Mouse (Mus musculus): Measurements from ENCODE around the gene Hfe. TPM values are rescaled to one million over a fixed set of nuclear protein-coding genes. Genes with fewer than 3 reads are reported as not detected.

Gene Hfe
- polyA plus RNA-seq, 2 experiments, result 4.5 to 10.5 TPM

- H3K4me2 ChIP-seq (replicated peaks; ENCODE audit: low read depth, low read length, severe bottlenecking), result no peak overlapping the region
- no peaks in the 10 kb centered on the region for H3K9me3 ChIP-seq (ENCODE audit: control insufficient read depth, low read length)
- DNase-seq (ENCODE audit: low spot score), result no peak
- TF ChIP-seq POLR2A (IDR thresholded peaks at IDR 0.05; ENCODE audit: borderline replicate concordance, extremely low read depth, insufficient read depth, insufficient read length), result no peak
- H3K4me3 ChIP-seq (replicated peaks; ENCODE audit: low read length), result no peak overlapping the region
- no peak overlapping the region for H3K27ac ChIP-seq (replicated peaks; ENCODE audit: low read depth, low read length)
- H3K27me3 ChIP-seq (ENCODE audit: control insufficient read depth, insufficient read depth, low read length), result no peaks in the 10 kb centered on the region
- no peak for ATAC-seq (ENCODE audit: low FRiP score, low read depth)
- 55% methylated on average over 11 of the region's 11 CpGs for WGBS
- H3K4me1 ChIP-seq (ENCODE audit: control insufficient read depth, insufficient read depth, low read length), result 0 out of 2 replicates have a peak, but pooled peaks cover 5% of the 10 kb centered on the region
- H3K36me3 ChIP-seq (ENCODE audit: control insufficient read depth, insufficient read depth, low read length), result no peaks in the 10 kb centered on the region
- no peak overlapping the region for H3K9ac ChIP-seq (ENCODE audit: low read depth, low read length, severe bottlenecking)
Measured at GRCm38 (mm10) chr13:23717176-23717575, 6.5 kb upstream of the Hfe start.

GRCm38 (mm10) chr13:23716261-23717042, 5.8 kb upstream of the Hfe start:
- Histone ChIP-seq H3K4me3 (replicated peaks; ENCODE audit: low read length) (no peak overlapping the region), H3K9ac (ENCODE audit: low read depth, low read length, severe bottlenecking) (no peak overlapping the region), H3K4me2 (replicated peaks; ENCODE audit: low read depth, low read length, severe bottlenecking) (no peak overlapping the region), H3K27me3 (ENCODE audit: control insufficient read depth, insufficient read depth, low read length) (no peaks in the 10 kb centered on the region), H3K36me3 (ENCODE audit: control insufficient read depth, insufficient read depth, low read length) (no peaks in the 10 kb centered on the region), H3K27ac (replicated peaks; ENCODE audit: low read depth, low read length) (no peak overlapping the region), H3K4me1 (ENCODE audit: control insufficient read depth, insufficient read depth, low read length) (0 out of 2 replicates have a peak, but pooled peaks cover 5% of the 10 kb centered on the region), H3K9me3 (ENCODE audit: control insufficient read depth, low read length) (no peaks in the 10 kb centered on the region)
- TF ChIP-seq POLR2A (IDR thresholded peaks at IDR 0.05; ENCODE audit: borderline replicate concordance, extremely low read depth, insufficient read depth, insufficient read length), result no peak
- 83% methylated on average over 5 of the region's 5 CpGs for WGBS
- no peak for DNase-seq (ENCODE audit: low spot score)
- no peak for ATAC-seq (ENCODE audit: low FRiP score, low read depth)

GRCm38 (mm10) chr13:23709714-23710373, 810 bp downstream of the Hfe start:
- Histone ChIP-seq H3K9me3 (ENCODE audit: control insufficient read depth, low read length) (no peaks in the 10 kb centered on the region), H3K4me1 (ENCODE audit: control insufficient read depth, insufficient read depth, low read length) (peaks cover 10% of the 10 kb centered on the region), H3K27me3 (ENCODE audit: control insufficient read depth, insufficient read depth, low read length) (no peaks in the 10 kb centered on the region), H3K36me3 (ENCODE audit: control insufficient read depth, insufficient read depth, low read length) (no peaks in the 10 kb centered on the region), H3K4me3 (replicated peaks; ENCODE audit: low read length) (peak overlapping the region; percentile 39), H3K9ac (ENCODE audit: low read depth, low read length, severe bottlenecking) (peak overlapping the region; percentile 57), H3K27ac (replicated peaks; ENCODE audit: low read depth, low read length) (no peak overlapping the region), H3K4me2 (replicated peaks; ENCODE audit: low read depth, low read length, severe bottlenecking) (peak overlapping the region; percentile 64)
- no peak for TF ChIP-seq POLR2A (IDR thresholded peaks at IDR 0.05; ENCODE audit: borderline replicate concordance, extremely low read depth, insufficient read depth, insufficient read length)
- ATAC-seq (ENCODE audit: low FRiP score, low read depth) (peak; percentile 21; the same call in 1 of the 2 replicates), DNase-seq (ENCODE audit: low spot score) (no peak)
- WGBS, result 16% methylated on average over 15 of the region's 15 CpGs

GRCm38 (mm10) chr13:23708654-23709053, 2.0 kb downstream of the Hfe start:
- Histone ChIP-seq H3K4me2 (replicated peaks; ENCODE audit: low read depth, low read length, severe bottlenecking) (no peak overlapping the region), H3K36me3 (ENCODE audit: control insufficient read depth, insufficient read depth, low read length) (no peaks in the 10 kb centered on the region), H3K9ac (ENCODE audit: low read depth, low read length, severe bottlenecking) (no peak overlapping the region), H3K27ac (replicated peaks; ENCODE audit: low read depth, low read length) (no peak overlapping the region), H3K4me3 (replicated peaks; ENCODE audit: low read length) (no peak overlapping the region), H3K27me3 (ENCODE audit: control insufficient read depth, insufficient read depth, low read length) (no peaks in the 10 kb centered on the region), H3K4me1 (ENCODE audit: control insufficient read depth, insufficient read depth, low read length) (peaks cover 10% of the 10 kb centered on the region), H3K9me3 (ENCODE audit: control insufficient read depth, low read length) (no peaks in the 10 kb centered on the region)
- DNase-seq (ENCODE audit: low spot score) (no peak), ATAC-seq (ENCODE audit: low FRiP score, low read depth) (no peak)
- no peak for TF ChIP-seq POLR2A (IDR thresholded peaks at IDR 0.05; ENCODE audit: borderline replicate concordance, extremely low read depth, insufficient read depth, insufficient read length)
- WGBS, result 62% methylated on average over 4 of the region's 4 CpGs

- no peaks in the 10 kb centered on the region for H3K36me3 ChIP-seq (ENCODE audit: control insufficient read depth, insufficient read depth, low read length)
- TF ChIP-seq POLR2A (IDR thresholded peaks at IDR 0.05; ENCODE audit: borderline replicate concordance, extremely low read depth, insufficient read depth, insufficient read length), result no peak
- no peaks in the 10 kb centered on the region for H3K9me3 ChIP-seq (ENCODE audit: control insufficient read depth, low read length)
- H3K27me3 ChIP-seq (ENCODE audit: control insufficient read depth, insufficient read depth, low read length), result no peaks in the 10 kb centered on the region
- H3K9ac ChIP-seq (ENCODE audit: low read depth, low read length, severe bottlenecking), result no peak overlapping the region
- peaks cover 10% of the 10 kb centered on the region for H3K4me1 ChIP-seq (ENCODE audit: control insufficient read depth, insufficient read depth, low read length)
- H3K4me2 ChIP-seq (replicated peaks; ENCODE audit: low read depth, low read length, severe bottlenecking), result no peak overlapping the region
- no peak for DNase-seq (ENCODE audit: low spot score)
- WGBS, result 80% methylated on average over 4 of the region's 4 CpGs
- ATAC-seq (ENCODE audit: low FRiP score, low read depth), result no peak
- no peak overlapping the region for H3K4me3 ChIP-seq (replicated peaks; ENCODE audit: low read length)
- H3K27ac ChIP-seq (replicated peaks; ENCODE audit: low read depth, low read length), result no peak overlapping the region
Measured at GRCm38 (mm10) chr13:23708041-23708440, 2.6 kb downstream of the Hfe start.

All from limb, embryonic 14.5 days (tissue).